Mouse (Mus musculus) limb, embryonic 10.5 days (tissue): ENCODE measurements around the gene Tial1. TPM values are rescaled to one million over a fixed set of nuclear protein-coding genes. Genes with fewer than 3 reads are reported as not detected.
A peak's percentile ranks its signal among the peaks of the same experiment; 100 is the strongest.

ENCODE experiments used
- DNase-seq: peaks from one replicate; pipeline ENCODE4 v3.0.0-alpha.2; 2017; ENCODE audit warnings: low spot score
- H3K27ac ChIP-seq: fragments of 300-500 bp; sonication (generic); 2 replicates; pipeline ENCODE4 v1.5.1; 2016; ENCODE audit warnings: mild to moderate bottlenecking
- H3K27me3 ChIP-seq: fragments of 300-500 bp; sonication (generic); 2 replicates; pipeline ENCODE4 v1.6.1; 2016; ENCODE audit warnings: low read depth, mild to moderate bottlenecking; ENCODE audit not compliant: poor library complexity, severe bottlenecking
- H3K36me3 ChIP-seq: fragments of 300-500 bp; sonication (generic); 2 replicates; pipeline ENCODE4 v1.6.1; 2016; ENCODE audit warnings: mild to moderate bottlenecking, moderate library complexity
- H3K4me1 ChIP-seq: fragments of 300-500 bp; sonication (generic); 2 replicates; pipeline ENCODE4 v1.6.1; 2016
- H3K4me3 ChIP-seq: fragments of 300-500 bp; sonication (generic); 2 replicates; pipeline ENCODE4 v1.5.1; 2016; ENCODE audit warnings: mild to moderate bottlenecking, moderate library complexity
- H3K9me3 ChIP-seq: fragments of 300-500 bp; sonication (generic); replicated peaks from 2 replicates; pipeline ENCODE4 v1.6.1; 2016; ENCODE audit warnings: mild to moderate bottlenecking
- WGBS: fragments of 180-500 bp; shearing (Covaris S2); methylation state at CpG from one replicate; pipeline ENCODE4 v1.1.7; 2016; 5-methylcytosine and 5-hydroxymethylcytosine counted together
- polyA plus RNA-seq: library from polyadenylated mRNA; unstranded; fragments of >200 nt; fragmentation: Nextera tagmentation; extraction: Ambion mirVana; gene quantifications from 2 replicates; pipeline ENCODE4 v1.2.1, GENCODE M21; 2016

The Tial1 gene
- 24.2 and 24.9 TPM in 2 replicates for polyA plus RNA-seq

GRCm38 (mm10) chr7:128461285-128462215 lies at the start of gene Tial1:
Gene Tial1 (minus strand): TSS chr7:128461717.
- H3K4me1 ChIP-seq, result peaks cover 15% of the 10 kb centered on the region
- H3K9me3 ChIP-seq, result no peaks in the 10 kb centered on the region
- under 1% methylated on average over 69 of the region's 69 CpGs for WGBS
- peak within 1 kb of the TSS; percentile 97 for H3K27ac ChIP-seq
- peak; percentile 96 for DNase-seq
- no peaks in the 10 kb centered on the region for H3K27me3 ChIP-seq
- H3K36me3 ChIP-seq, result no peaks in the 10 kb centered on the region
- peak within 1 kb of the TSS; percentile 84 for H3K4me3 ChIP-seq

GRCm38 (mm10) chr7:128504091-128504490 lies 42.6 kb upstream of the Tial1 start:
- 87% methylated on average over 6 of the region's 6 CpGs for WGBS
- DNase-seq, result no peak

GRCm38 (mm10) chr7:128499801-128500200 lies 38.3 kb upstream of the Tial1 start:
- Histone ChIP-seq H3K27me3 (no peaks in the 10 kb centered on the region), H3K4me3 (no peak overlapping the region), H3K4me1 (no peaks in the 10 kb centered on the region), H3K36me3 (no peaks in the 10 kb centered on the region), H3K27ac (no peak overlapping the region), H3K9me3 (no peaks in the 10 kb centered on the region)
- WGBS, result 83% methylated on average over 6 of the region's 6 CpGs
- no peak for DNase-seq

More at GRCm38 (mm10) chr7:128504091-128504490, 42.6 kb upstream of the Tial1 start:
- H3K9me3 ChIP-seq, result no peaks in the 10 kb centered on the region
- no peaks in the 10 kb centered on the region for H3K36me3 ChIP-seq
- H3K27me3 ChIP-seq, result no peaks in the 10 kb centered on the region
- peaks cover 23% of the 10 kb centered on the region for H3K4me1 ChIP-seq
- H3K4me3 ChIP-seq, result no peak overlapping the region
- no peak overlapping the region for H3K27ac ChIP-seq

GRCm38 (mm10) chr7:128494546-128494945 lies 33.0 kb upstream of the Tial1 start:
- Histone ChIP-seq H3K36me3 (no peaks in the 10 kb centered on the region), H3K4me1 (no peaks in the 10 kb centered on the region), H3K27me3 (no peaks in the 10 kb centered on the region), H3K9me3 (no peaks in the 10 kb centered on the region), H3K27ac (no peak overlapping the region), H3K4me3 (no peak overlapping the region)
- no peak for DNase-seq
- 95% methylated on average over 5 of the region's 5 CpGs for WGBS

GRCm38 (mm10) chr7:128488986-128489385 lies 27.5 kb upstream of the Tial1 start:
- Histone ChIP-seq H3K27ac (no peak overlapping the region), H3K27me3 (no peaks in the 10 kb centered on the region), H3K36me3 (no peaks in the 10 kb centered on the region), H3K4me1 (no peaks in the 10 kb centered on the region), H3K9me3 (0 out of 2 replicates have a peak, but pooled peaks cover 3% of the 10 kb centered on the region), H3K4me3 (no peak overlapping the region)
- 98% methylated on average over 3 of the region's 3 CpGs for WGBS
- no peak for DNase-seq

- Histone ChIP-seq H3K4me1 (no peaks in the 10 kb centered on the region), H3K9me3 (no peaks in the 10 kb centered on the region), H3K36me3 (no peaks in the 10 kb centered on the region), H3K27ac (no peak overlapping the region), H3K4me3 (peak overlapping the region; percentile 21; the same call in 1 of the 2 replicates), H3K27me3 (no peaks in the 10 kb centered on the region)
- peak; percentile 69 for DNase-seq
- 37% methylated on average over 10 of the region's 10 CpGs for WGBS
These were observed 12.8 kb upstream of the Tial1 start for GRCm38 (mm10) chr7:128474322-128474721.

- H3K4me3 ChIP-seq, result peak overlapping the region; percentile 84
- peaks cover 14% of the 10 kb centered on the region for H3K4me1 ChIP-seq
- DNase-seq, result peak; percentile 37
- 72% methylated on average over 5 of the region's 5 CpGs for WGBS
- peak overlapping the region; percentile 97 for H3K27ac ChIP-seq
- no peaks in the 10 kb centered on the region for H3K36me3 ChIP-seq
- no peaks in the 10 kb centered on the region for H3K27me3 ChIP-seq
- no peaks in the 10 kb centered on the region for H3K9me3 ChIP-seq
These were observed 889 bp upstream of the Tial1 start for GRCm38 (mm10) chr7:128462406-128462805.

GRCm38 (mm10) chr7:128460865-128461228 lies 670 bp downstream of the Tial1 start:
- H3K4me1 ChIP-seq, result peaks cover 15% of the 10 kb centered on the region
- DNase-seq, result no peak
- peak overlapping the region; percentile 84 for H3K4me3 ChIP-seq
- WGBS, result under 1% methylated on average over 23 of the region's 23 CpGs
- no peaks in the 10 kb centered on the region for H3K36me3 ChIP-seq
- no peaks in the 10 kb centered on the region for H3K9me3 ChIP-seq
- H3K27me3 ChIP-seq, result no peaks in the 10 kb centered on the region
- H3K27ac ChIP-seq, result peak overlapping the region; percentile 97

- H3K27ac ChIP-seq, result peak overlapping the region; percentile 97
- no peaks in the 10 kb centered on the region for H3K9me3 ChIP-seq
- H3K36me3 ChIP-seq, result no peaks in the 10 kb centered on the region
- under 1% methylated on average over 36 of the region's 36 CpGs for WGBS
- no peak for DNase-seq
- no peaks in the 10 kb centered on the region for H3K27me3 ChIP-seq
- peaks cover 15% of the 10 kb centered on the region for H3K4me1 ChIP-seq
- peak overlapping the region; percentile 84 for H3K4me3 ChIP-seq
These were observed 1.2 kb downstream of the Tial1 start for GRCm38 (mm10) chr7:128460131-128460864.

- Histone ChIP-seq H3K36me3 (peaks cover 2% of the 10 kb centered on the region), H3K4me3 (peak overlapping the region; percentile 84), H3K4me1 (peaks cover 15% of the 10 kb centered on the region), H3K9me3 (no peaks in the 10 kb centered on the region), H3K27me3 (no peaks in the 10 kb centered on the region), H3K27ac (peak overlapping the region; percentile 97)
- WGBS, result 26% methylated on average over 4 of the region's 4 CpGs
- no peak for DNase-seq
These were observed 1.8 kb downstream of the Tial1 start for GRCm38 (mm10) chr7:128459791-128460130.

GRCm38 (mm10) chr7:128458011-128458410 lies 3.5 kb downstream of the Tial1 start:
- H3K9me3 ChIP-seq, result no peaks in the 10 kb centered on the region
- H3K4me1 ChIP-seq, result peaks cover 15% of the 10 kb centered on the region
- H3K27ac ChIP-seq, result no peak overlapping the region

GRCm38 (mm10) chr7:128452731-128453130 lies 8.8 kb downstream of the Tial1 start:
- no peaks in the 10 kb centered on the region for H3K9me3 ChIP-seq
- no peak overlapping the region for H3K4me3 ChIP-seq
- H3K27me3 ChIP-seq, result no peaks in the 10 kb centered on the region
- H3K27ac ChIP-seq, result no peak overlapping the region
- WGBS, result 94% methylated on average over 1 of the region's 1 CpGs
- no peak for DNase-seq
- peaks cover 65% of the 10 kb centered on the region for H3K36me3 ChIP-seq
- H3K4me1 ChIP-seq, result 0 out of 2 replicates have a peak, but pooled peaks cover 3% of the 10 kb centered on the region

More at GRCm38 (mm10) chr7:128458011-128458410, 3.5 kb downstream of the Tial1 start:
- no peak overlapping the region for H3K4me3 ChIP-seq
- peaks cover 19% of the 10 kb centered on the region for H3K36me3 ChIP-seq
- no peaks in the 10 kb centered on the region for H3K27me3 ChIP-seq
- DNase-seq, result no peak

GRCm38 (mm10) chr7:128440584-128440983 lies 20.9 kb downstream of the Tial1 start:
- H3K27me3 ChIP-seq, result no peaks in the 10 kb centered on the region
- 89% methylated on average over 2 of the region's 2 CpGs for WGBS
- no peaks in the 10 kb centered on the region for H3K4me1 ChIP-seq
- peaks cover 61% of the 10 kb centered on the region for H3K36me3 ChIP-seq
- H3K27ac ChIP-seq, result no peak overlapping the region
- H3K9me3 ChIP-seq, result no peaks in the 10 kb centered on the region
- DNase-seq, result no peak
- no peak overlapping the region for H3K4me3 ChIP-seq
